Mouse (Mus musculus) retina, embryonic 14.5 days (tissue): ENCODE measurements around the gene Cntnap5b.
A peak's percentile ranks its signal among the peaks of the same experiment; 100 is the strongest.

Source experiments
- DNase-seq: peaks from one replicate; pipeline ENCODE4 v3.0.0-alpha.2; 2015; ENCODE audit warnings: low spot score

Gene Cntnap5b

GRCm38 (mm10) chr1:100171566-100171965 lies 399.0 kb downstream of the Cntnap5b start:
- no peak for DNase-seq

- DNase-seq: peak; percentile 71
These were observed 407.5 kb downstream of the Cntnap5b start for GRCm38 (mm10) chr1:100180050-100180449.

- peak; percentile 51 for DNase-seq
These were observed 459.5 kb downstream of the Cntnap5b start for GRCm38 (mm10) chr1:100231980-100232608.

GRCm38 (mm10) chr1:100251964-100252363 lies 479.4 kb downstream of the Cntnap5b start:
- no peak for DNase-seq

GRCm38 (mm10) chr1:100310687-100311086 lies 538.1 kb downstream of the Cntnap5b start:
- DNase-seq: no peak

GRCm38 (mm10) chr1:100331066-100331465 lies 558.5 kb downstream of the Cntnap5b start:
- no peak for DNase-seq

GRCm38 (mm10) chr1:100369415-100370113 lies 597.0 kb downstream of the Cntnap5b start:
- no peak for DNase-seq

- DNase-seq: no peak
These were observed 613.7 kb downstream of the Cntnap5b start for GRCm38 (mm10) chr1:100386252-100386651.

- no peak for DNase-seq
These were observed 621.5 kb downstream of the Cntnap5b start for GRCm38 (mm10) chr1:100394034-100394433.

GRCm38 (mm10) chr1:100416658-100417224 lies 644.2 kb downstream of the Cntnap5b start:
- peak; percentile 35 for DNase-seq

- no peak for DNase-seq
These were observed 657.6 kb downstream of the Cntnap5b start for GRCm38 (mm10) chr1:100430038-100430774.

GRCm38 (mm10) chr1:100463877-100464276 lies 691.3 kb downstream of the Cntnap5b start:
- DNase-seq: no peak

- DNase-seq: no peak
These were observed 692.7 kb downstream of the Cntnap5b start for GRCm38 (mm10) chr1:100465226-100465625.

GRCm38 (mm10) chr1:100467595-100467994 lies 695.0 kb downstream of the Cntnap5b start:
- DNase-seq: no peak

GRCm38 (mm10) chr1:100509866-100510265 lies 737.3 kb downstream of the Cntnap5b start:
- no peak for DNase-seq
